Mouse (Mus musculus) adrenal gland, adult 8-10 months (tissue): ENCODE data around the gene Gm8890. TPM values are rescaled to one million over a fixed set of nuclear protein-coding genes. Genes with fewer than 3 reads are reported as not detected.
"Not testable (repeated sequence)": the region's sequence is repeated elsewhere in the genome, so short reads cannot be mapped to it uniquely, and the experiment has no call there.

ENCODE experiments used
- DNase-seq: peaks from one replicate; pipeline ENCODE4 v3.0.0; 2022
- total RNA-seq, 4 experiments: library from RNA; stranded (reverse); gene quantifications; 2 replicates each; pipeline ENCODE4 v1.2.4; 2022

Gm8890 gene
- total RNA-seq = not detected

DNA sequence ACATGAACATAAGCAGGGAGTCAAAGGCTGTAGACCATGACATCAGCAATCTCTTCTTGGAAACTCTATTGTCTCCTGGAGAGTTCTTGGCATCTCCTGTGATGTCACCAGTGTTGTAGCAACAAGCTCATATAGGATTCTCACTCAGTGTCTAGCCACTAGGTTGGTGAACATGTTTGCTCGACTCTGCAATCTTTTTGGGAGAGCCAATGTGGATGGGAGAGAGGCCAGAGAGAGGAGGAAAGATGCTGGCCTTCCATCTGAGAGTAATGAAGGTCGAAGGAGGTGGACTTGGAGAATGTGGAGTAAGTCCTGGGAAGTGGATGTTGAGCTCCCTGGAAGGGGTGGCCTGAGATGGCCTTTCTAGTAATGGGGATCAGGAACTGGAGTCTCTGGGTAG lies at the start of gene Gm8890:
Gene Gm8890 (plus strand): TSS at position 301 of the 400 bp plus-strand sequence.
- DNase-seq = not testable (repeated sequence)

DNA sequence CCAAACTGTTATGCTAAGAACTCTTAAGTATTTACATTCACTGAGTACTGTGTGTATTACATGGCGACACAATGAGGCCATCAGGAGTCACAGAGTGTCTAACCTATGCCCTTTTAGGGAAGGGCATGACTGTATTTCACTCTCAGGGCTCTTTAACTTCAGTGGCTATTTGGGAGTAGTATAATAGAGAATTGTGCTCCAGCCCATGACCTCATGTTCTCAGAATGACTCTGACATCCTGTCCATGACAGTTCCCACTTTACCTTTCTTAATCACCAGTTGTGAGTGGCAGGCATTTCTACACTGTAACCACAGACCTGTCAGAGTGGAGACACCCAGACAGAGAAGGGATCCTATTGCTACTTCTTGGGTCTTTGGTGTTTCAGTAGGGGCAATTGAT lies 388 bp downstream of the Gm8890 start:
- DNase-seq = not testable (repeated sequence)

Other genes with a start within 250 kb of the Gm8890 start
- not detected for gene Gm8879, start 128.4 kb upstream of the Gm8890 start, total RNA-seq
- gene Gm5861, start 73.0 kb upstream of the Gm8890 start, total RNA-seq = not detected
- gene Speer1, start 85.5 kb downstream of the Gm8890 start, total RNA-seq = not detected
- not detected for gene Gm8897, start 160.4 kb downstream of the Gm8890 start, total RNA-seq
- not detected for gene Gm8906, start 246.7 kb downstream of the Gm8890 start, total RNA-seq